Mouse (Mus musculus) yolk sac, embryonic 10.5 days (tissue): Measurements from ENCODE around the gene Zfyve19.

ENCODE experiments used
- DNase-seq: peaks from one replicate; pipeline ENCODE4 v3.0.0-alpha.2; 2017; ENCODE audit warnings: low spot score

The Zfyve19 gene

DNA sequence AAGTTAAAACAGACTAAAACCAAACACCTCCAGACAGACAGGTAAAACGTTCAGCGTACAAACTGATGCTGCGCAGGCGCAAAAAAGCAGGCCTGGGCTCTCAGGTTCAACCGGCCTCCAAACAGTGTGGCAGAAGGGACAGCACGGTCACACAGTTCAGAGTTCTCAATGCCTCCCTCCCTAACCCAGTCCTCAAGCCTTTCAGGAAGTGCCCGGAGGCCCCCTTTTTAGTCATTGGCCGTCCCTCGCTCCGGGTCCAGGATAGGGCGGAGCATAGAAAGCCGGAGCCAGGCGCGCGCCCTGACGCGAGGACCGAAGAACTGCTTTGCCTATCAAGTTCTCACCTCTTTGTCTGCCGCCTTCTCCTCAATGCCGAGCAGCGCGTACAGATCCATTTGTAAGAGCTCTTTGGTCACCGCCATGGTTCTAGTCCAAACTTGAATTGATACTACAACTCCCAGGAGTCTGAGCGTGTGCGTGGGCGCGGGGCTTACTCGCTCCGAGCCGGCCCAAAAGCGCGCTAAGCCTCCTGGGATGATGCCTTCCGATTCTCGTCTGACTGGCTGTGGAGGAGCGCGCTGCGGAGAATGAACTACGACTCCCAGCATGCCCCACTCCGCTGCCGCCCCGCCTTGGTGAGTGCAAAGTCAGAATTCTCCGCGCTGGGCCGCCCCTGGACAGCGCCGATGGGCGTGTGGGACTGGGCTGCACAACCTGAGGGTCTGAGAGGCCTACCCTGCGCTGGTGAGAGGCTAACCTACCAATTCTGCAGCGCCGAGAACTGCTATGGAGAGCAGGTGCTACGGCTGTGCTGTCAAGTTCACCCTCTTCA, at the start of gene Zfyve19, which contains the start of gene Dnajc17:
Gene Zfyve19, plus strand, starts transcription at position 274 of the 832 bp plus-strand sequence.
Gene Dnajc17, minus strand, starts transcription at position 452 of the 832 bp plus-strand sequence.
- DNase-seq, result peak; percentile 98

DNA sequence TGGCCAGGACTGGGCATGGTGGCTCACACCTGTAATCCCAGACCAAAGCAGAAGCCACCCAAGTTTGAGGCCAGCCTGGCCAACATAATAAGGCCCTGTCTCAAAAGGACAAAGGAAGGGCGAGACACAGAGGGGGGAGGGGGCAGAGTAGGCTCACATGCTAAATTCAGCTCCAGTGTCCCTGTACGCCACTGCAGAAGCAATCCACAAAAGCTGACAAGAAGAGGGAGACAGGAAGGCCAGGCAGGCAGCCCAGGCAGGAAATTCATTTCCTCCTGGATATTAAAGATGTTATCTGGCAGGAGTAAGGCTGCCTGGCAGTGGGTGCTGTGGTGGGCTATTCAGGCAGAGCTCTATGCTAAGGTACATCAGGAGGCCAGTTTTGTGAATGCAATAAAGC, 47.2 kb upstream of the Zfyve19 start:
- no peak for DNase-seq

DNA sequence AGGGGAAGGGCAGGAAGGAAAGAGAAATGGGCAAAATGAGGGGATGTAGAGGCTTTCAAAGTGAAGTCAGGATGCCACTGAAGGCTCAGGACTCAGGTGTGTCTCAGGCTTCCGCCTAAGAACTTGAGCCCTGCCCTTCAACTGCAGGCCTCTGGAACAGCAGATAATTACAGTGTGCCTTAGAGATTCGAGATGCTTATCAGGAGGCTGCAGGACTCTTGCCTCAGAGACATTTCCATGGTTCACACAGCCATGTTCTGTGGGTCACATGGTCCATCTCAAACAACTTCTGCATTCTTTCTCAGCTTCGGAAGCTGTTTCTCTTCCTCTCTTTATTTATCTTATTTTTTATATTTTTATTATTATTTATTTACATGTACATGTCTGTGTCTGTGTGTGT, 45.3 kb upstream of the Zfyve19 start:
- no peak for DNase-seq

GRCm38 (mm10) chr2:119163999-119164398, 44.4 kb upstream of the Zfyve19 start:
- DNase-seq, result no peak

DNA sequence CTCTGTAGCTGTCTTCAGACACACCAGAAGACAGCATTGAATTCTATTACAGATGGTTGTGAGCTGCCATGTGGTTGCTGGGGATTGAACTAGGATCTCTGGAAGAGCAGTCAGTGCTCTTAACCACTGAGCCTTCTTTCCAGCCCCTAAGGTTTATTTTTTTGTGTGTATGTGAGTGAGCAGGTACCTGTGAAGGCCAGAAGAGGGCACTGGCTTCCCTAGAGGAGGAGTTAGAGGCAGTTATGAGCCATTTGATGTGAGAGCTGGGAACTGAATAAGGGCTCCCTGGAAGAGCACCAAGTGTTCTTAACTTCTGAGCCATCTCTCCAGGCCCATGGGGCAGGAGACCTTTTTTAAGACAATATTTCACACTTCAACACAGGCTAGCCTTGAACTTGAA, 43.0 kb upstream of the Zfyve19 start:
- DNase-seq, result no peak

- peak; percentile 57 for DNase-seq
Observed at GRCm38 (mm10) chr2:119166901-119167865, 41.2 kb upstream of the Zfyve19 start, which contains the start of gene Gchfr. TSS of gene Gchfr (plus strand) at chr2:119167773.

DNA sequence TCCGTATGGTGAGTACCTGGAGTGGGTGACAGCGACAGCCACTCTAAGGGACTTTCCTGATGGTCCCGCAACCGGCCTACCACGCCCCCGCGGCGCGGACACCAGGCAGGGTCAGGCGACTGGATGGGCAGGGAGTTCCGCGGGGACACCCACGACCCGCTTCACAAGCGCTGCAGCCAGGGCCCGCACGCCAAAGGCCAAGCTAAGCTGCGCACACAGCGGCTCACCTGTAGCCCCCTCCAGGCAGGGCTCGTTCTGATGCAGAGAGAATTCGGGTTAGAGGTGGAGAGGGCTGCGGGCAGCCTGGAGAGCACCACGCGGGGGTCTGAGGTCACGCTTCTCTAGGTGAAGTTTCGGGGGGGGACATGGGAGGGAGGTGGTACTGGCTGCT, 40.6 kb upstream of the Zfyve19 start:
- no peak for DNase-seq

DNA sequence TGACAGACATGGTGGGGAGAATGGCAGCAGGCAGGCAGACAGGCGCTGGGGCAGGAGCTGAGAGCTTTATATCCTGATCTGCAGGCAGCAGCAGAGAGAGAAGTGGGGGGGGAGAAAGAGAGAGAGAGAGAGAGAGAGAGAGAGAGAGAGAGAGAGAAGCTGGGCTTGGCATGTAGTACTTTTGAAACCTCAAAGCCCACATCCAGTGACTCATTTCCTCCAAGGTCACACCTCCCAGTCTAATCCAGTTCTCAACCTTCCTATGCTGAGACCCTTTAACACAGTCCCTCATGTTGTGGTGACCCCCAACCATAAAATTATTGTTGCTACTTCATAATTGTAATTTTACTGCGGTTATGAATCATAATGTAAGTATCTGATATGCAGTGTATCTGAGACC, 38.1 kb upstream of the Zfyve19 start:
- no peak for DNase-seq

DNA sequence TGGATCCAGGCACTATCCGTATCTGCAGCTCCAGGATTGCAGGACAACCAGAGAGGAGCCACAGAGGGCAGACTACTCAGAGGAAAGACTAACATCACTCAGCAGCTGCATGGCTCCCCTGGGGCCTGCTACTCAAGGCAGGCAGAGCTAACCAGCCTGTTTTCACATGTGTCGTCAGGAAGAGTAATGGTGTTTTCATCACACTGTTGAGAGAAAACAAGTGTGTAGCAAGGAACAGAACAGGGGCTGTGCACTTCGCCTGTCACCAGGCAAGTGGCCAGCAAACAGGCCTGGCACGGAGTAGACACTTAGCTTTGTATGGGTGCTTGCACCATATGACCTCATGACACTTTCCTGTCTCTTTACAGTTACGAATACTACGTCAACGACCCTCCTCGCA, 36.8 kb upstream of the Zfyve19 start:
- no peak for DNase-seq

DNA sequence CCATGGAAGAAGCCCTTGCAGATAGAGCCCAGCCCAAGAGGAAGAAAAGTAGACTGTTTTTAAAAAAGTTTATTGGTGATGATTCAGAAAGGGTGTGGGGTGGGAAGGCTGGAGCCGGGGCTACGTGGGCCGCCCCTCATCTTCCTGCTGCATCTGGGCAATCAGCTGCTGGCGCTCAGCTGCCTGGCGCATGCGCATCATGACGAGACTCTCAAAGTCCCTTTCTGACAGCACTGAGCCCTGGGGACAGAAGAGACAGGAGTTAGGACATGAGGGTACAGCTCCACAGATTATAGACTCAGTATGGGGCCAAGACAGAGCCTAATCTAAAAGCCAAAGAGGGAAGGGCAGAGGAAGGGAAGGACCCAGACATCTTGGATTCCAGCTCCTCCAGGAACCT, 36.0 kb upstream of the Zfyve19 start:
- DNase-seq, result no peak

GRCm38 (mm10) chr2:119172862-119173576, 35.4 kb upstream of the Zfyve19 start:
- DNase-seq, result peak; percentile 60

- no peak for DNase-seq
Observed at GRCm38 (mm10) chr2:119173991-119174651, 34.3 kb upstream of the Zfyve19 start, which contains the start of gene Gm14137. TSS of gene Gm14137 (plus strand) at chr2:119174509.

- DNase-seq, result no peak
Observed at GRCm38 (mm10) chr2:119174866-119175265, 33.6 kb upstream of the Zfyve19 start.

- DNase-seq, result no peak
Observed at GRCm38 (mm10) chr2:119175614-119176013, 32.8 kb upstream of the Zfyve19 start.

GRCm38 (mm10) chr2:119176761-119177160, 31.7 kb upstream of the Zfyve19 start:
- no peak for DNase-seq

DNA sequence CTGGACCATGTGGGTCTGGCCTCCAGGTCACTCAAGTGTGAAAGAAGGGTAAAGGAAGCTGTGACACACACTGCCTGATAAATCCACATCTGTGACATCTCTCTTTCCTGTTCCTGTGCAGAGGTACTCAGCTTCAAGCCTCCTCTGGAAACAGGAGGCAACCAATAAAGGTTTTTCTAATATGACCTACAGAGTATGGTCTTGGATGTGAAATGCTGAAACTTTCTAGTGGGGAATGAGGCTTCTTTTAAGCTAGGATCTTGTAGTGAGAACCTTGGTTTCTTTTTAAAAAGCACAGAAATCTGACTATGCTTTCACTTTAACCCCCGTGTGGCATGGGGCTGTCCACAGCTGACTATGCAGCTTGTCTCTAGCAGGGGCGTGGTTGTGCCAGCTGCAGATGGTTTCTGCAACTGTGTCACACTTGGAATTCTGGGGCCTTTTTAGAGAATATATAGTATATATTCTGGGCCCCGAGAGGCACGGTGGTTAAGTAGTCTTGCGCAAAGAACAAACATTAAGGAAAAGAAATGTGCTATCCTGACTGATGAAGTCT, 31.0 kb upstream of the Zfyve19 start:
- DNase-seq, result no peak

DNA sequence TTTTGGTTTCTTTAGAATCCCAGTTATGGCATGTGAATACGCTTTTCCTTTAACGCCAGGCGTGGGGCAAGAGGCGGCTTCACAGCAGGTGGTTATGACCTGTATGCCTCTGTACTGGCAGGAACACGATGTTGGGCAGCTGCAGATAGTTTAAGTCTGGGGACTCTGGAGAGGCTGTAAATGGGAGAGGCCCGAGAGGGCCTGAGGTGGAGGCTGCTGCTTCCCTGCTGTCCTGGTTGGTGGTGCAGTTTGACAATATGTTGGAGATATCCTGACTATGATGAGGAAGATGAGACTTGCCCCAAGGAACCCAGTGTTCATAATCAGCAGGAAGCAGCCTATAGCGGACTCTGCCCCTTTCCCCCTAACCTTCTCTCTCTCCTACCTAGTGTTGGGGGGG, 25.5 kb upstream of the Zfyve19 start:
- DNase-seq, result no peak

- DNase-seq, result peak; percentile 73
Observed at GRCm38 (mm10) chr2:119189029-119189710, 19.2 kb upstream of the Zfyve19 start.

DNA sequence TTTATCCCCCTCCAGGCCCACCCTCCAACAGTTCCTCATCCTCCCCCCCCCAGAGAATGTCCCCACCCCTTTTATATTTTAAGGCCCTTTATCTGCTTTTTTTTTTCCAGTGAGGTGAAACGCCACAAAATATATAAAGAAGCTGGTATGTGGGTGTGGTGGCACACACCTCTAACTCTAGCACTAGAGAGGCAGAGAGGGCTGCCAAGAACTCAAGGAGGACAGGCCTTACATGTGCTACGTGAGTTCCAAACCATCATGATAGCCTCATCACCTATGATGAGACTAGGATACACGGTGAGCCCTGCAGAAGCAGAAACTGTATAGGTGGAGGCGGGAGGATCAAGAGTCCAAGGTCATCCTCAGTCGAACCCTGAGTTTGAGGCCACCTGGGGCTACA, 17.4 kb upstream of the Zfyve19 start:
- no peak for DNase-seq

DNA sequence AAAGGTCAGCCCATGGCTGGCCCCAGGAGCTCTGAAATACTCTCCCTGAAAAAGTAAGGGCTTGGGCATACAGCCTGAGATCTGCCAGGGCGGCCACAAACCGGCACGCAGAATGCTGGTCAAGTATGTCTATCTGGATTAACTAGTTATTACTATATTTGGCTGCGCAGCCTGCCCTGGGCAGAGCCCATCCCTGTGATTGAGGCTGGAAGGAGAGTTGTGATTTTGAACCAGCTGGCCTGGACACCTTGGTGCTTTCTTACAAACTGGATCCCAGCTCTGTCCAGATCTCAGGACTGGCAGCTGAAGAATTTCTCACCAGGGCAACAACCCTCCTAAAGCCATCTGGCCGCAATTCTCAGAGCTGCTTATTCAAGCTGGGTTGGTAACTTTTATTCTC, 14.3 kb upstream of the Zfyve19 start:
- no peak for DNase-seq
